Mouse (Mus musculus) cortical plate, adult 2 months (tissue): ENCODE results near the gene Gapvd1. TPM values are rescaled to one million over a fixed set of nuclear protein-coding genes. Genes with fewer than 3 reads are reported as not detected.
"Not testable (repeated sequence)": the region's sequence is repeated elsewhere in the genome, so short reads cannot be mapped to it uniquely, and the experiment has no call there.

Experiments
- H3K27ac ChIP-seq: fragments of 200-500 bp; 2 replicates; pipeline ENCODE4 v1.5.1; 2012; ENCODE audit warnings: low read length, control low read depth, inconsistent platforms; ENCODE audit not compliant: insufficient read depth
- H3K4me1 ChIP-seq: fragments of 200-500 bp; 2 replicates; pipeline ENCODE4 v1.6.1; 2011; ENCODE audit warnings: low read length; ENCODE audit not compliant: control insufficient read depth, insufficient read depth
- H3K4me3 ChIP-seq: fragments of 200-500 bp; 2 replicates; pipeline ENCODE4 v1.5.1; 2011; ENCODE audit warnings: mild to moderate bottlenecking, low read length, control low read depth; ENCODE audit not compliant: insufficient read depth
- CTCF ChIP-seq: fragments of 200-500 bp; IDR thresholded peaks from 2 replicates; pipeline ENCODE4 v1.5.1; 2011; ENCODE audit warnings: mild to moderate bottlenecking, control low read depth, low read length; ENCODE audit not compliant: insufficient read depth; ENCODE audit errors: extremely low read depth
- POLR2A ChIP-seq: fragments of 200-500 bp; IDR thresholded peaks from 2 replicates; pipeline ENCODE4 v1.6.1; 2011; ENCODE audit warnings: mild to moderate bottlenecking, low read length, control low read depth; ENCODE audit not compliant: insufficient read depth; ENCODE audit errors: extremely low read depth
- polyA plus RNA-seq: library from polyadenylated mRNA; depleted of rRNA; stranded (reverse); fragments of >200 nt; gene quantifications from 2 replicates; pipeline ENCODE4 v1.2.3, GENCODE M21; 2012

Gapvd1 gene
- polyA plus RNA-seq, 1 experiment = 42.0 TPM

DNA sequence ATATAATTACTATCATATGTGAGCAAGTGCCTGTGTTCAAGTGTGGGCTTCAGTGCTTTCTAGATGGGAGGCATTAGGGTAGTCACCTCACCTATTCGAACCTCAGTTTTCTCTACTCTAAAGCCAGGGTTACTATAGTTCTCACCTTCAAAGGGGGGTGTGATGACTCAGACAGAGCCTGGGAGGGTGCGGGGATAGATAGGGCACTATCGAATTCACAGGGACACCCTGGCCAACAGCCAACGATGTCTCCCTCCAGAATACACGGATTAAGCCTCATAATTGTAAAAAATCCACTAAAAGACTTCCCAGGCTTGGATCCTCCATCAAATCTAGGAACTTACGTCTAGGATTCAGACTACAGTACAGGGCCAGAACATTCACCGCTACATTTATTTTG, 40.4 kb upstream of the Gapvd1 start:
- TF ChIP-seq POLR2A (no peak), CTCF (no peak)
- no peak overlapping the region for H3K4me3 ChIP-seq

DNA sequence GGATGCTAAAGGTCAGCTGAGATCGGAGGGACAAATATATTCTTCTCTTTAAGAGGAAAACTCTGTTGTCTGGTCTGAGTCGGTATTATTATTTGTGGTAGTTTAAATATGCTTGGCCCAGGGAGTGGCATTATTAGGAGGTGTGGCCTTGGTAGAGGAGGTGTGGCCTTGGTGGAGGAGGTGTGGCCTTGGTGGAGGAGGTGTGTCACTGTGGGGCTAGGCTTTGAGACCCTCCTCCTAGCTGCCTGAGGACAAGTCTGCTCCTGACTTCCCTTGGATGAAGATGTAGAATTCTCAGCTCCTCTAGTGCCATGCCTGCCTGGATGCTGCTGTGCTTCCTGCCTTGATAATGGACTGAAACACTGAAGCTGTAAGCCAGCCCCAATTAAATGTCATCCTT, 39.5 kb upstream of the Gapvd1 start:
- no peak overlapping the region for H3K4me3 ChIP-seq
- TF ChIP-seq POLR2A = no peak
- no peak for TF ChIP-seq CTCF
- no peak overlapping the region for H3K27ac ChIP-seq
- peaks cover 2% of the 10 kb centered on the region; the same call in 1 of the 2 replicates for H3K4me1 ChIP-seq

More for the DNA sequence above, 40.4 kb upstream of the Gapvd1 start:
- Histone ChIP-seq H3K27ac (no peak overlapping the region), H3K4me1 (peaks cover 2% of the 10 kb centered on the region; the same call in 1 of the 2 replicates)

DNA sequence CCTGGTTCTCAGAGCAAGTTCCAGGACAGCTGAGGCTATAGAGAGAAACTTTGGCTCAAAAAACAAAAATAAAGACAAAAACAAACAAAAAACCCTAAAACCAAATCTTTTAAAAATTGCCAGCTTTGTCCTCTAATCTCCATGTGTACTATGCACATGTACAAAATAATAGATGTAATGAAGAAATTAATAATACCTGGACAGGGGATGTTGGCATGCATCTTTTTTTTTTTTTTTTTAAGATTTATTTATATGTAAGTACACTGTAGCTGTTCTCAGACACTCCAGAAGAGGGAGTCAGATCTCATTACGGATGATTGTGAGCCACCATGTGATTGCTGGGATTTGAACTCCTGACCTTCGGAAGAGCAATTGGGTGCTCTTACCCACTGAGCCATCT, 37.5 kb upstream of the Gapvd1 start:
- not testable (repeated sequence) for H3K4me1 ChIP-seq, H3K27ac ChIP-seq, H3K4me3 ChIP-seq

DNA sequence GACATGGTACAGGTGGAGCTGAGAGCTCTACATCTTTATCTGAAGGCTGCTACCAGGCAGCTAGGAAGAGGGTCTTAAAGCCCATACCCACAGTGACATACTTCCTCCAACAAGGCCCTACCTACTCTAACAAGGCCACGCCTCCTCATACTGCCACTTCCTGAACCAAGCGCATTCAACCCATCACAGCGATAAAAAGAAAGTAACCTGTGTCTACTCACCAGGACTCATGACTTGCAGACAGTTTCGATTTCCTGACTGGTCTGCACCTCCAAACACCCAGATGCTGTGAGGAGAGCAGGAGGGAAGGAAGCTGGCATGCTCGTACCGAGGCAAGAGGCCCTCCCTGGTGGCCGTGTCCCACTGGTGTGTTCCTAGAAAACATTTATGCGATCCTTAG, 35.2 kb upstream of the Gapvd1 start:
- Histone ChIP-seq H3K27ac (no peak overlapping the region), H3K4me3 (no peak overlapping the region), H3K4me1 (no peaks in the 10 kb centered on the region)
- TF ChIP-seq CTCF (no peak), POLR2A (no peak)

DNA sequence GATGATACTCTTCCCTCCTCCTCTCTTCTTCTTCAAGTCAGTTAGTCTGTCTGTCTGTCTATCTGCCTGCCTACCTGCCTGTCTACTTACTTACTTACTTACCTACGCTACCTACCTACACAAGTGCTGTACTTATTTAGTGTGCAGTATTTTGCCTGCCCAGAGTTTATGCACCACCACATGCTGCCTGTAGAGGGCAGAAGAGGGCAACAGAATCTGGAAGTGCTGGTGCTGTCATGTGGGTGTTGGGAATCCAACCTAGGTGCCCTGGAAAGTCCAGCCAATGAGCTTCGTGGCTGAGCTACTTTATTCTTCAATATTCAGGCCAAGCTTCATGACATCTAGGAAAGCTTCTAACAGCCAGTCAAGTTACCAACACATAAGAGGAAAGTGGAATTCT, 29.1 kb upstream of the Gapvd1 start:
- TF ChIP-seq POLR2A (no peak), CTCF (peak; percentile 73)
- Histone ChIP-seq H3K4me1 (no peaks in the 10 kb centered on the region), H3K27ac (no peak overlapping the region), H3K4me3 (no peak overlapping the region)

DNA sequence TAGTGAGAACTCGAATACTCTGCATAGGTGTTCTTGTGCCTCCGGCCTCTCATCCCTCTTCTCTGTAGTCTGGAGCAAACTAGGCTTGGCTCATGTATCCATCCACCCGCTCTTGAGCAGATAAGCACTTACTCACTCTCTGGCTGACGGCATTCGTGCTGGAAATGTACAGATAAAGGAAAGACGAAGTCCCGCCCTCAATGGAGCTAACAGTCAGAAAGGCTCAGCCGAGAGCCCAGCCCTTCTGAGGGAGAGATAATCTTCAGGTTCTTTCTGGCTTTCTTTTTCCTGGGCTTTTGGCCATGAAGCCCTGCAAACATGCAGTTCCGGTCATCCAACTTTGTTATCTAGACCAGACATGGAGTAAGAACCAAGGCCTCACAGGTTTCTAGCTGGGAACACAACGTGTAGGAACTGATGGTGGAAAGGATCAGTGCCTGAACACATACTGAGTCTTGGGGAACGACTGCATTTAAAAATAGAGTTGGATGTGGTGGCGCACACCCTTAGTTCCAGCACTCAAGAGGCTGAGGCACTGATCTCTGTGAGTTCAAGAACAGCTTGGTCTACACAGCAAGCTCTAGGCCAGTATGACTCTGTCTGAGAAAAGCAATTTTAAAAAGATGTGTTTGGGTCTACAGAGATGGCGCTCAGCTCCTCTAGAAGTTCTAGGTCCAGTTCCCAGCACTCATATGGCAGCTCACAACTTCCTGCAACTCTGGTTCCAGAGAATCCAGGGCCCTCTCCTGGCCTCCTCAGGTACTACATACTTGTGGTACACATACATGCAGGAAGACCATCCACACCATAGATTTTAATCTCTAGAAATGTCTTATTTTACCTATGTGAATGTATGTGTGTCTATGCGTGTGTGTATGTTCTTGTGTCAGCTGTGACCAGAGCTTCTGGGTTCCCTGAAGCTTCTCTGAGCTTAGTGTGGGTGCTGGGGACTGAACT, 28.3 kb upstream of the Gapvd1 start:
- no peak overlapping the region for H3K4me3 ChIP-seq
- no peak overlapping the region for H3K27ac ChIP-seq
- H3K4me1 ChIP-seq = no peaks in the 10 kb centered on the region
- TF ChIP-seq POLR2A (no peak), CTCF (no peak)

DNA sequence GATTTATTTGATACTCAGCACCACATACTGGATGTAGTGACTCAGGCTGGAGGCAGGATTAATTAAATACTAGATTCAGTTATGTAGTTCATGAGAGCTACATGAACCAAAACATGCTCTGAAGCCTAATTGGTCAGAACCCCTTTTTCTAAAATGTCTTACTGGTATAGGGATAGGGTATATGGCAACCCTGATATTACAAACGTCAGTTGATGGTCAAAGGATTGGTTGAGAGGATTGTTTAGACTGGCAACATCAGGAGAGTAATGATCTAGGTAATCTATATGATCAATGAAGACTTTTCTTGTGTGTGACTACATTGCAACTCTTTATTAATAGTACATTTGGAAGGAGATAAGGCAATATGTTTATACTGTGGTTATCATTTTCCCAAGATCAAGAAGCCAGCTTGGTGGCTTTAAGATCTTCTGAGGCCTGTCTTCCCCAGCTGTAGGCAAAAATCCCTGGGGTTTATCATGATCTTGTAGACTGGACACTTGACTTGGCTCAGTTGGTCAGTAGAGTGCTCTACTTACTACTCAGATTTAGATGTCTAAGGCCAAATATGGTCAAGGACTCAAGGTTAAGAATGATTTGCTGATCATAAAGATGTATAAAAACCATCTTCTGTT, 22.3 kb upstream of the Gapvd1 start:
- Histone ChIP-seq H3K4me3 (no peak overlapping the region), H3K27ac (no peak overlapping the region), H3K4me1 (peaks cover 6% of the 10 kb centered on the region)
- TF ChIP-seq CTCF (no peak), POLR2A (no peak)

DNA sequence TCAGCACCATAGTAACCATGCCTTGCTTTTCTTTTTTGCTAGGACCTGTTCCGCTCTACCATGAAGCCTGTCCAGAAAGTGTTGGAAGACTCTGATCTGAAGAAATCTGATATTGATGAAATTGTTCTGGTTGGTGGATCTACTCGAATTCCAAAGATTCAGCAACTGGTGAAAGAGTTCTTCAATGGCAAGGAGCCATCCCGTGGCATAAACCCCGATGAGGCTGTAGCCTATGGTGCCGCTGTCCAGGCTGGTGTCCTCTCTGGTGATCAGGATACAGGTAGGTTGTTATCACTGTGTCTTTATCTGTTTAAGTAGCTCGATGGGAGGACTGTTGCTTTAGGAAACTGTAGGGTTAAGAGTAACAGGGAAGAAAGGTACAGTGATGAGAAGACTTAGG, 19.5 kb upstream of the Gapvd1 start:
- no peak overlapping the region for H3K27ac ChIP-seq
- no peak overlapping the region; the same call in 1 of the 2 replicates for H3K4me3 ChIP-seq
- H3K4me1 ChIP-seq = peaks cover 8% of the 10 kb centered on the region
- TF ChIP-seq CTCF (no peak), POLR2A (0 out of 2 replicates have a peak, but pooled peaks have one; percentile 21)

DNA sequence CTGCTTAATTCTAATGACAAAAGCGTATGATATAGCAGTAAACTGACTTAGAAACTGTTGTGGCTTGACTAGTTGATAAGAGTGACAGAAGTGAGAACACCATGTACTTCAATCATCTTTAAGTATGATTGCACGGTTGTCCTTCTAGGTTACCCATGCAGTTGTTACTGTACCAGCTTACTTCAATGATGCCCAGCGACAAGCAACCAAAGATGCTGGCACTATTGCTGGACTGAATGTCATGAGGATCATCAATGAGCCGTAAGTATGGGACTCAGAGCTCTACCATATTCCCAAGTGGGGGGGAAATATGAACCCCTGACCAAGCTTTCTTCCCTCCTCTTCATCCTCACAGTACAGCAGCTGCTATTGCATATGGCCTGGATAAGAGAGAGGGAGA, 18.6 kb upstream of the Gapvd1 start:
- TF ChIP-seq CTCF (no peak), POLR2A (no peak)
- Histone ChIP-seq H3K4me1 (peaks cover 8% of the 10 kb centered on the region), H3K4me3 (peak overlapping the region; percentile 84; the same call in 1 of the 2 replicates), H3K27ac (no peak overlapping the region)
